Mouse (Mus musculus) kidney, adult 18-20 months (tissue): ENCODE data around the gene Ppp1r9b.
A peak's percentile ranks its signal among the peaks of the same experiment; 100 is the strongest.
"Not testable (repeated sequence)": the region's sequence is repeated elsewhere in the genome, so short reads cannot be mapped to it uniquely, and the experiment has no call there.

Source experiments
- DNase-seq: peaks from one replicate; pipeline ENCODE4 v3.0.0; 2021

Ppp1r9b gene

GRCm38 (mm10) chr11:95000128-95000527 is 9.3 kb downstream of the Ppp1r9b start:
- DNase-seq, result no peak

GRCm38 (mm10) chr11:95000548-95000947 is 9.7 kb downstream of the Ppp1r9b start:
- peak; percentile 65 for DNase-seq

GRCm38 (mm10) chr11:95001058-95001457 is 10.2 kb downstream of the Ppp1r9b start:
- peak; percentile 77 for DNase-seq

DNA sequence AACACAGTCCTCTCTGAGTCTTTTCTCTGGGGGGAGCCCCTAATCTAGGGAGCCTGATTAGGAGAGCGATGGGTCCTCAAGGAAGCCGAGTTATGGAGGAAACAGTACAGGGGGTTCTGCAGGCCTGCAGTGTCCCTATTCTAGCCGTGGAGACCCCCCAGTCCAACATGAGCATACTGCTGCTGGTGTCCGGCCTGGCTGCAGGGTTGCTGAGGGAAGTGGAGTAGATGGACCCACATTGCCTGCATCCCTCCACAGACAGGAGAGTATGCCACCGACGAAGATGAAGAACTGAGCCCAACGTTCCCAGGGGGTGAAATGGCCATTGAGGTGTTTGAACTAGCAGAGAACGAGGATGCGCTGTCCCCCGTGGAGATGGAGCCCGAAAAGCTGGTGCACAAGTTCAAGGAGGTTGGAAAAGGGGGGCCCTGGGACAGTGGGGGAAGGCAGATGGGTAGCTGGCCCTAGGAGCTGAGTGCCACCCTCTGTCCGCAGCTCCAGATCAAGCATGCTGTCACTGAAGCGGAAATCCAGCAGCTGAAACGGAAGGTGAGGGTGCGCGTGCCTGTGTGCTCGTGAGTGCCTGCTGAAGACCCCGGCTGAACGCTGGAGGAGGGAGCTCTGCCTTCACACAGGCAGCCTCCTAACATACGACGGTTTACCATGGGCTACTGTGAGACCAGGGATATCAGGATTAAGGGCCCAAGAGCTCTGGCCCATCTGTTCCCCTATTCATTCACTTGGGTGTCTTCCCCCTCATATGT is 10.9 kb downstream of the Ppp1r9b start:
- no peak for DNase-seq

DNA sequence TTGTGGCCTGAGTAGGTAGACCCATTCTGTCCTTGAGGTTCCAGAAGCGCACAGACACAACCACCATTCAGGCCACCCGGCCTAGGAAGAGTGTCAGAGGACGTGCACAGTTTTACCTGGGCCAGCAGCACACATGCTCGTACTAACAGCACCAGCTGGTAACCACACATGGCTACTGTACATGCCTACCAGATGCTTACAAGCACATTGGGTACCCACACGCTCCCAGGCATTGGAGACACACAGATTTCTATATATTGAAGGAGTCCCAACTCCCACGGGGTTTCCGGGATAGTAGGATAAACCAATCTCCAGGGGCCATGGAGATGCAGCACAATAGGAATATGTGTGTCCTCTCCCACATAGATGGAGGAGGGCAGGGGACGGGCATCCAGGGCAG is 11.9 kb downstream of the Ppp1r9b start:
- DNase-seq, result no peak

GRCm38 (mm10) chr11:95004136-95004936 is 13.5 kb downstream of the Ppp1r9b start:
- DNase-seq, result no peak

DNA sequence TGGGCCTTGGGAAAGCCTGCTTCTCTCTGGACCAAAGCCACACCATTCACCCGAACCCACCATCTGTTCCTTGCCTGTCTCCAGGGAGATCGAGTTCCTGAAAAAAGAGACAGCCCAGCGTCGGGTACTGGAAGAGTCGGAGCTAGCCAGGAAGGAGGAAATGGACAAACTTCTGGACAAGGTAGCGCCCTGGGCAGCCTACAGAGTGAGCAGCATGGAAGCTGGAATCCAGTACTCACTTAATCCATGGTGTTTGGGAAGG is 14.0 kb downstream of the Ppp1r9b start:
- no peak for DNase-seq

- no peak for DNase-seq
These were observed 15.2 kb downstream of the Ppp1r9b start for GRCm38 (mm10) chr11:95006038-95006437.

DNA sequence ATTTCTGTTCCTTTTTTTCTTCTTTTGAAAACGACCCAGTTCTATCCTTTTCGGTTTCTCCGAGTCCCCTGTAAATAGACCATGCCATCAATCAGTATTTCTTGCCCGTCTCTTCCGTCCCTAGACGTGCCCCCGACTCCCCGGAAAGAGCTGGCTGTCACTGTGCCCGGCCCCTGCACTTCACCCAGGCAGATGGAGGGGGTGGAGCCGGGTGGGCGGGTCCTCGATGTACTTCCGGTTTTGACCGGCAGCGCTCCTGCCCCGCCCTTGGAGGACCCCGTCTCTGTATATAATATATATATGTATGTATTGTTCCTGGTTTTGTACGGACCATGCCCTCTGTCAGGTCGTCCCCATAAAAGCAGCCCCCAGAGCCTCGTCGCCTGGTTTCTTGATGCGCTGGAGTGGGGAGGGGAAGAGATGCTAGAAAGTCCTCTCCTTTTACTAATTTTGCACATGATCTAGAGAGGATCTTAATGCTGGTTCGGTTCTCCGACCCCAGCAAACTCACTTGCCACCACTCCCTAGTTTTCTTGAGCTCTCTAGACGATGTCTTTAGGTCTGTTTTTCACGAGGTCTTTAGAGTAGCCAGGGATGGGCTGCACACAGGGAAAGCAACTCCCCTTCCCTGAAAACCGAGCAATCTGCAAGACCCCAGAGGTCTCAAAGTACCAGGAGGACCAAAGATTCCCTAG is 15.8 kb downstream of the Ppp1r9b start:
- peak; percentile 77 for DNase-seq

GRCm38 (mm10) chr11:95007418-95007817 is 16.6 kb downstream of the Ppp1r9b start:
- no peak for DNase-seq

DNA sequence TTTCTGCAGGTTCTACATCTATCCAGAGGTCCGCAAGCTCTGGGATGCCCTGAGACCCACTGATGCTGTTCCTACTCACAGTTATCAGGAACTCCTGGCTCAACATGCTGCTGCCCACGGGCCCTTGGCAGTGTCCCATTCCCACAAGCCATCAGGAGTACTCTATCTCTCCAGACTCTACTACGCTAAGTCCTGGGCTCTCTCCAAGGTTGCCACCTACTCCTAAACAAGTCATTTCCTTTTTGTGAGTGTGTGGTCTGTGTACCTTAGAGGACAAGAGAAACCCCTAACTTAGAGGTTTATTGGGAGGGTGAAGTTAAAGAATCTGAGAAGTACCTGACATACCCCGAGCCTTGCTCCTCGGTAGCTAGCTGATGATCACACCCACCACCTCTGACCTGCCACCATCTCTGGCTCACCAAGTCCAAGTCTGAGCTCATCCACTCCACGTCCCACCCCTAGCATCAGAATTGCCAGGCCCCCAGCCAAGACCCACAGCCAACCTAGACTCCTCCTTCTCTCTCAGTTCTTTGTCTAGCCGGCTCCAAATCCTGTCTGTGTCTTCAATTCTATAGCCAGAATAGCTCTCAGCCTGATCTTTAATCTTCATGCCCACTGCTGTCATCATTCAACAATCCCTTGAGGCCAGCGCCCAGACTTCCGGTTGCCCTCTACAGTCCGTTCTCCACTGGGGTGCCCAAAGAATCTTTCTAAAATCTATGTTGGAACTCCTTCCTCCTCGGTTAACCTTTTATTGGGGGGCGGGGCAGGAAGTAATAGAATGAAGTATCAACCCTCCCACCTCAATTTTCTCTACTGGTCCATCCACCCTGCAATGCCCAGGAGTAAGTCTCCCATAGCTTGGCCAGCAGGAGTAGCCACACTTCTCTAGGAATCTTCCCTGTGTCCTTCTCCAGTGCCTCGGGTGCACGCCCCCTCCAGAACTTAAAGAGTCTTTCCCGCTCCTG is 18.1 kb downstream of the Ppp1r9b start:
- DNase-seq, result no peak

DNA sequence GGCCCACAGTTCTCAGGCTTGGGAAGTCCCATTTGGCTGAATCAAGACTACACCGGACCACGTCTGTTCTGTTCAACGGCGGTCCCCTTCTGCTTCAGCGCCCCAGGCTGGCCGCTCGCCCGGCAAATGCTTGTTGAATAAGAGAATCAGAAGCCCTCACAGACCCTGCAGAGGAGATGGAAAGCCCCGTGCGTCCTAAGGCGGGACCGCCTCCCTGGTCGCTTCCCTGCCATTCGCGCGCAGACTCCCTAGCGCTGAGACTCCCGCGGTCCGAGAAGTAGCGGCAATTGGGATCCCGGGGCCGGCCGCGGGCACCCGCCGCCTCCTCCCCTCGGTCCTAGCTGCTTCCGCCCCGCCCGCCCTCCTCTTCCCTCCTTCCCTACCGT is 18.8 kb downstream of the Ppp1r9b start, which contains the start of gene Samd14:
TSS of gene Samd14 (plus strand) at position 251 of the 386 bp plus-strand sequence.
- DNase-seq, result peak; percentile 59

- DNase-seq, result no peak
These were observed 19.4 kb downstream of the Ppp1r9b start for GRCm38 (mm10) chr11:95010141-95010739.

DNA sequence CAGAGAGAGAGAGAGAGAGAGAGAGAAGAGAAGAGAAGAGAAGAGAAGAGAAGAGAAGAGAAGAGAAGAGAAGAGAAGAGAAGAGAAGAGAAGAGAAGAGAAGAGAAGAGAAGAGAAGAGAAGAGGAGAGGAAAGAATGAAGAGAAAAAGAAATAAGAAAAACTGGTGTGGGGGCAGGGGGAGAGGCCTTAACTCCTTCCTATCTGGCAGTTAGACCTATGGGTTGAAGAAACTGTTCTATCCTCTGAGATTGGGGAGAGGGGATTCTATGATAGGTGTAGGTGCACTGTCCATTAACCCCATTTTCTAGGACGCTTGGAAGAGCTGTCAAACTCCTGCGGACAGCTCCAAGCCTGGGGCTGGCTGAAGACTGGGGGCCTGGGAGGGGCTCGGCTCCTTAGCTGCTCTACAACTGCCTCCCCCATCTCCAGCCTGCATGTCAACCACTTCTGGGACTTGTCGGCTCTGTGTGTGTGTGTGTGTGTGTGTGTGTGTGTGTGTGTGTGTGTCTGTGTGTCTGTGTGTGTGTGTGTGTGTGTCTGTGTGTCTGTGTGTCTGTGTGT is 20.1 kb downstream of the Ppp1r9b start:
- not testable (repeated sequence) for DNase-seq

DNA sequence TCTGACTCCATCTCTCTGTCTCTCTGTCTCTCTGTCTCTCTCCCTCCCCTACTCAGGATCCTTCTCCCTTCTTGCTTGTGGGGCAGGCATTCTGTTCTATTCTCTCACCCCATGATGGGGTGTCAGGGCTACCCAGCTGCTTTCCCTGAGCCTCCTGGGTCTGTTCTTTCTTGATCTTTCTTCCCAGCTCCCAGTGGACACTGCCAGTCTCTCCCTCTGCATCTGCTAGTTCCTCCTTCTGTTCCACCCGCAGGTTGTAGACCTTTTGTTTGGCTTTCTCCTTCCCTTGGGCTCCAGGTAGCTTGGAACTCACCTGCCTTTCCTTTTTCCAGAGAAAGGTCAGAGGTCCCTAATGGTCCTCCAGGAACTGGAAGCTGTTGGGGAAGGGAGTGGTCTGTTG is 20.6 kb downstream of the Ppp1r9b start:
- no peak for DNase-seq

GRCm38 (mm10) chr11:95012075-95012474 is 21.2 kb downstream of the Ppp1r9b start:
- DNase-seq, result no peak

DNA sequence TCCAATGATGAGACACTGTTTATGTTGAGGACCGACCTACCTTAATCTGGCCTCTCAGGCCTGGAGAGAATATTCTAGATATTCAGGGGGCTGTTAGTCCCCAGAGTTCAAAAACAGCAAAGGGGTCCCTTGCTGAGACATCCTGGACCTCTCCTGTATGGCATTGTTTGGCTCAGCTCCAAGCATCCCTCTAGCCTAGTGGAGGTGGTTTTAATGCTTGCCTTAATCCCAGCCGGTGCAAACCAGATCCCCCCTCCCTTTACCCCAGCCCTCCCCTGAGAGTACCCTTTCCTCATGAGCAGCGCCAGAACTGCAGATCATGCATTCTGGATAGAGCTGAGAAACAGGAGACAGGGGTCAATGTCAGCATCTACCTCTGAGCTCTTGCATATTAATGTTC is 21.7 kb downstream of the Ppp1r9b start:
- DNase-seq, result no peak

DNA sequence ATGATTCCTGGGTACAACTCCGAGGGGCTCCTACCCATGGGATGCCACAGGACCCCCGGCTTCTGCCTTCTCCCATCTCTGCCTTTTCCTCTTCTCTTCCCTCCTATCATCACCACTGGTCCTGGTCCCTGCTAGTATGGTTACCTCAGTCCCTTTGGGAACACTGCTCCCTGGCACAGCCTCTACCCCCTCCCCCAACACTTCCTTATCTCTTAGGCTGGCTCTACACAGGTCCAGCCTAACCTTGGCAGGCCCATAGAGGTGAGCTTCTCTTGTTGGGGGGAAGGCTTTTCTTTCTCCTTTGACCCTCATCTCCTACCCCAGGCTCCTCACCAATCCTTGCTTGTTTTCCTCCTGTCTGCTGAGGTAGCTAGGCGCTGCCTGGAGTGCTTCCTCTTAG is 24.6 kb downstream of the Ppp1r9b start:
- no peak for DNase-seq

- no peak for DNase-seq
These were observed 31.6 kb downstream of the Ppp1r9b start for GRCm38 (mm10) chr11:95022237-95022992.

DNA sequence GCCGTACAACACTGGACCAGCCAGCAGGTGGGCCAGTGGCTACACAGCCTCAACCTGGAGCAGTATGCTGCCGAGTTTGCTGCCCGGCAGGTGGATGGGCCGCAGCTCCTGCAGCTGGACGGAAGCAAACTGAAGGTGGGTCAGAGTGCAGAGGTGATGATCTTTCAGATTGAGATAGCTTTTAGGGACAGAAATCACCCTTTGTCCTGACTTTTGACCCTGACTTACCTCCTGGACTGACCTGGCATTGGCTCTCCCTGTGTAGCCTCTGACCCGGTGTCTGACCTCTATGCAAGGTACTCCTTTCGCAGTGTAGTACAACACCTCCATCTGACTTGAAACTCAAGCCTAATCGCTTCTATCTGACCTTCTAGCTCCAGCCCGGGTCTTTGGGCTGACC is 32.6 kb downstream of the Ppp1r9b start:
- DNase-seq, result no peak
